Mouse (Mus musculus) heart, adult 9 months (tissue): ENCODE data around the gene Cadm2.

Experiments used
- DNase-seq, 2 experiments: peaks; one replicate each; pipeline ENCODE4 v3.0.0; 2022; ENCODE audit warnings: low spot score in 2 of 2

Cadm2 gene

GRCm38 (mm10) chr16:67162211-67162790 lies 458.4 kb downstream of the Cadm2 start:
- no peak for DNase-seq

DNA sequence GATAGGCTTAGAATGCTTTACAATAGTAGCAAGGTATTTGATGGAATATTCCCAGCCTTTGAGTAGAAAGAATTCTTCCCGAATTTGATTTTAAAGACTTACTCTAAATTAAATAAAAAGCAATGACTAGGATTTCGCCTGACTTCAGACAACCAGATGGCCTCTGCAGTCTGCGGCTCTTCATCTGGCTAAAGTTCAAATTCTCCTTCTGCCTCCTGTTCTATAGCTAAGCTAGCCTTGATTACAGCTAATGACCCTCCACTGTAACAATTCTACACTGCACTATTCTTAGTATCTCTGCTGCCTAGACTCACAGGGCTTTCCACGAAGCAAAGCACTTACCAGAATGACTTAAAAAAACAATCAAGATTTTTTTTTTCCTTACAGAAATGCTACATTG lies 495.9 kb downstream of the Cadm2 start:
- DNase-seq = no peak

- DNase-seq = no peak
Observed at GRCm38 (mm10) chr16:67122532-67122931, 498.2 kb downstream of the Cadm2 start.

- DNase-seq = no peak
Observed at GRCm38 (mm10) chr16:67121781-67122180, 498.9 kb downstream of the Cadm2 start.

DNA sequence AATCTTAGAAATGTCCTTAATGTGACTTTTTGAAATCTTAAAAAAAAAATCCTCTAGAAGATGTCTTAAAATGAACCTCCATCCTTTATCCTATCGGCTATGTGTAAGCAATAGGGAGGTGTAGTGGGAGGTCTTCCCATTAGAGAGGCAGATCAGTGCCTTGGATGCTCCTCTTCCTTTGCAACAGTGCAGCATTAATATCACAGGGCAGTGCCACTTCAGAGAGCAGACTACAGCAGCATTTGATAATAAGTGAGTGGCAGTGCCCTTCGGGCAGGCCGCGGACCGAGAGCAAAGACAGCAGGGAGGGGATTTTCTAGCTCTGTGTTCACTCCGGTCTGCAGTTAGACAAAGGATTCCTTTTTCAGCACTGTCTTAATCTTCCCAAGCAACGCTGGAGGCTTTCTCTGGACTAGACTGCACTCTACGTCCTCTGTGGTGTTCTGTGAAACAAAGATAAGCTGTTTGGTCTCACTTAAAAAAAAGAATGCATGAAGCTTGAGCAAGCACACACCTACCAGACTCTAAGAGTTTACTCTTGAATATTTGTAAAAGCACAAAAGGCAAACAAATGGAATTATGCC lies 514.1 kb downstream of the Cadm2 start:
- DNase-seq = no peak

DNA sequence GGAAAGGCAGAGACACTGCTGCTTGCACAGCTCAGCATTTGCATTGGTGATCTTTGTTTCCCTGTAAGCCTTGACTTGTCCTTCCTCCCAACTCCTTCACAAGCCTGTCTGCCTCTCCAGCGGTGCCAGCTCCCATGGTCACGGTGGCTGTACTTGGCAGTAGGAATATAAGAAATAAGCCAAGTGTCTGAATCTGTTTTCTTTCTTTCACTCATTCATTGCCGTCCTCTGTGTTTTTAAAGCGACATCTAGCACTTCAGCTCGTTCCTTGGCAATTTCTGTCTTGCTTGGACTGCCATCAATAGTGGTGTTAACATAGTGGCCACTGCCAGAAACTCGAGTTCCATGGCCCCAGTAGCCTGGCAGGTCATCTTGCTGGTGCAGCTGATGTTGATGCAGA lies 524.0 kb downstream of the Cadm2 start:
- no peak for DNase-seq

GRCm38 (mm10) chr16:67095916-67096315 lies 524.8 kb downstream of the Cadm2 start:
- DNase-seq = no peak

DNA sequence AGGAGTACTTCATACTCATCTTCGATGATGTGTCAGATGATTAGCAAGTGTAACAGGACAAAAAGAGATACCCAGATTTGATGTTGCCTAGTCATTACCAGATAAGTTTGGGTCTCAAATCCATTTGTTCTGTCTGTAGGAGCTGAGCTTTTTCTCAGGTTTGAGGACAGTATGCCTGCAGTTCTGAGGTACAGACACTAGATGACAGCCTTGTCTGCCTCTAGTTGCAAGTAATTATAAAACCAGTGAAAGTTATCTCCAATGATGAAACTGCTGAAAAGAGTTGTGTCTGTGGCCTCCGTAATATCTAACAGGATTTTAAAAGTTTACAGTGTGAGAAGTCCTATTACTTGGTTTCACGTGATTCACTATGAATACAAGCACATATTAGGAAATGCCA lies 531.0 kb downstream of the Cadm2 start:
- DNase-seq = no peak

- DNase-seq = no peak
Observed at GRCm38 (mm10) chr16:67079318-67079717, 541.4 kb downstream of the Cadm2 start.

GRCm38 (mm10) chr16:67076169-67076895 lies 544.4 kb downstream of the Cadm2 start:
- no peak for DNase-seq

DNA sequence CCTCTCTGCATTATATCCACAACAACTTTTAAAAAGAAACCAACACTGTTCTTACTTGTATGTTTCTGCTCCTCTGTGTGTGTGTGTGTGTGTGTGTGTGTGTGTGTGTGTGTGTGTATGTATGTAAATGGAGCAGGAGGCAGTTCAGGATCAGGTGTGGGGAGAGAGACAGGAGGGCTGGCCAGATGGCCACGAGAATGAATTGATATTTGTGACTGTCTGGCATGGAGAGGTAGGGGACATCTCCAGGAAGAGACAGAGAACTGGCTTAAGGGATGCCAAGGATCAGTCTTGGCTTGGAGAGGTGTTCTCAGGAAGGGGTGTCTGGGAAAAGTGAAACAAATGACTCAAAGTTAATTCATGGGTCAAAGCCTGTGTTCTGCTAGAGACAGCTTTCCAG lies 552.2 kb downstream of the Cadm2 start:
- DNase-seq = no peak

- no peak for DNase-seq
Observed at GRCm38 (mm10) chr16:67030918-67031317, 589.8 kb downstream of the Cadm2 start.

GRCm38 (mm10) chr16:67019856-67020255 lies 600.9 kb downstream of the Cadm2 start:
- no peak for DNase-seq

GRCm38 (mm10) chr16:67017710-67018109 lies 603.0 kb downstream of the Cadm2 start:
- no peak for DNase-seq

GRCm38 (mm10) chr16:67003161-67003560 lies 617.5 kb downstream of the Cadm2 start:
- no peak for DNase-seq

DNA sequence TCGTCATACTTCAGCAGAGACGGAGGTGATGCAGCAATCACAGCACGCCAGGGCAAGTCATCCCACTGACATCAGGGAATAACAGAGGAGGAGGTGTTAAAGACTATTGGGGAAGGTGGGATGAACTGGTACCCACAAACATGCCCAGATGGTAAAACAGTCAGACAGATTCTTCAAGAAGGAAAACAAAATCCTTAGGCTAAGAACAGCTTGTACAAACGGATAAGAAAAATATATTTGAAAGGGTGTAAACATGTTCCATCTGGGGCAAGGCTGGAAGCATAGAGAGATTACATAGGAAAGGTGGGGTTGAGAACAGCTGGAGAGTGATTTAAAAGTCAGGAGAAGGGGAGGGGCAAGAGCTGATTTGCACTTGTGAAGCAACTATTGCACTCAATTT lies 619.0 kb downstream of the Cadm2 start:
- no peak for DNase-seq

DNA sequence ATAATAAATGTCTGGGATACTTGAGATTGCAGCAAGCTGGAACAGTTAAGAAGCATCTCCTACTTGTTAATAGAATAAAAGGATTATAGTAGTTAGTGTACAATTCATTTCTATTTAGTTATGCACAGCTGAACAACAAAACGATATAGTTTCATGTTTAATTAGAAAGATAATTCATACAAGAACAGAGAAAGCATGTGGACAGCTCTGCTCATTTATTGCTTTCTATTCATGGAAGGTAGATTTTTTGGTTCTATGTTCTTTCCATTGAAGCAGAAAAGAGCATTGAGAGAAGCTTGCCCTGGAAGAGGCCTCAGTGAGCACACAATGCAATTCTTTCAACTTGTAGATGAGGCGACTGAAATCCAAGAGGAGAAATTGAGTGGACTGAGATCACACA lies 623.2 kb downstream of the Cadm2 start:
- DNase-seq = no peak

DNA sequence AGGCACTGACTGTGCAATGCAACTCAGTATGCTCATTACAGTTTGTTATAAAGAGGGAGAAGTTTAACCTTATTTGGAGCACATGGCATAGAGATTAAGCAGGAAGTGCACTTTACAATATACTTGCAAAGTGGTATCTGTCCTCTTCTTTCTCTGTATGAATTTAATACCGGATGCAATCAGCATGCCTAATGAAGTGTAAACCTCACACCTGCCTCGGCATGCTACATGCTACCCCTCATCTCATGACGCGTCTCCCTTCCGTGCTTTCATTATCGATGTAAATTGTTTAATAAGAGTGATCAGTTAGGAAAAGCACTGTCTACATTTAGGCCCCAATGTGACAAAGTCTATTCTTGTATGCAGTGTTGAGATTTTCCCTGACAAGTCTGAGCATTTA lies 633.0 kb downstream of the Cadm2 start:
- DNase-seq = no peak

- no peak for DNase-seq
Observed at GRCm38 (mm10) chr16:66986879-66987278, 633.8 kb downstream of the Cadm2 start.

- no peak for DNase-seq
Observed at GRCm38 (mm10) chr16:66970912-66971311, 649.8 kb downstream of the Cadm2 start.

- no peak for DNase-seq
Observed at GRCm38 (mm10) chr16:66969520-66970144, 651.1 kb downstream of the Cadm2 start.

DNA sequence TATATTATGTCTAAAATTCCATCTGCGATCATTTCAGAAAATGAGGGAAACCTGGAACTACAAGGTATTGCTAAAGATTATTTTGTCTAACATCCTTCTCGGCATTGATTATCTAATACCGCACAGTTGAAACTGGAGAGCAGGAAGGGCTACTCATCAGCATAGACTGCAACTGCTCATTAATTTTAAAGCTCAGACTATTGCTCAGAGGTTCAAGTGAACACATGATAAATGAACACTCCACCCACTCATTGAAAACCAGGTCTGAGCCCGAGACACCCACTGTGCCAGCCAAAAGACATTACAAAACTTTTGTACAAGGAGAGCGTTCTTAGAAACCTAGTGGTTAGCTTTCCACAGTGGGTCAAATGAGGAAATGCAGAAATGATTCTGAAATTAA lies 652.4 kb downstream of the Cadm2 start:
- DNase-seq = no peak

- no peak for DNase-seq
Observed at GRCm38 (mm10) chr16:66967686-66968085, 653.0 kb downstream of the Cadm2 start.
